Mouse (Mus musculus) liver, postnatal 0 days (tissue): ENCODE data around the gene Proser3. TPM values are rescaled to one million over a fixed set of nuclear protein-coding genes. Genes with fewer than 3 reads are reported as not detected.

ENCODE experiments used
- ATAC-seq: fragments of 200-750 bp; cut with Nextera tagmentation; 2 replicates; pipeline ENCODE4 v1.8.0; 2017; ENCODE audit warnings: mild to moderate bottlenecking, moderate library complexity
- DNase-seq: peaks from one replicate; pipeline ENCODE4 v3.0.0-alpha.2; 2016
- H3K27ac ChIP-seq: fragments of 300-500 bp; sonication (generic); 2 replicates; pipeline ENCODE4 v1.5.1; 2014; ENCODE audit warnings: antibody characterized with exemption, moderate library complexity, mild to moderate bottlenecking, low read depth
- H3K27me3 ChIP-seq: fragments of 300-500 bp; sonication (generic); 2 replicates; pipeline ENCODE4 v1.6.1; 2014; ENCODE audit warnings: low read length, control low read depth, mixed read lengths; ENCODE audit not compliant: insufficient read depth
- H3K36me3 ChIP-seq: fragments of 300-500 bp; sonication (generic); replicated peaks from 2 replicates; pipeline ENCODE4 v1.6.1; 2014; ENCODE audit warnings: mild to moderate bottlenecking, control low read depth, low read length, moderate library complexity, mixed read lengths; ENCODE audit not compliant: insufficient read depth
- H3K4me1 ChIP-seq: fragments of 300-500 bp; sonication (generic); 2 replicates; pipeline ENCODE4 v1.6.1; 2014; ENCODE audit warnings: antibody characterized with exemption, mild to moderate bottlenecking, control low read depth; ENCODE audit not compliant: insufficient read depth
- H3K4me2 ChIP-seq: fragments of 300-500 bp; sonication (generic); 2 replicates; pipeline ENCODE4 v1.6.1; 2014; ENCODE audit warnings: low read depth, mild to moderate bottlenecking, low read length, moderate library complexity, mixed read lengths
- H3K4me3 ChIP-seq: fragments of 300-500 bp; sonication (generic); 2 replicates; pipeline ENCODE4 v1.5.1; 2014; ENCODE audit warnings: low read depth, low read length
- H3K9ac ChIP-seq: fragments of 300-500 bp; sonication (generic); replicated peaks from 2 replicates; pipeline ENCODE4 v1.6.1; 2014; ENCODE audit warnings: mild to moderate bottlenecking, moderate library complexity
- H3K9me3 ChIP-seq: fragments of 300-500 bp; sonication (generic); 2 replicates; pipeline ENCODE4 v1.6.1; 2016; ENCODE audit warnings: mild to moderate bottlenecking, control low read depth, low read length, mixed read lengths
- CTCF ChIP-seq: sonication (generic); IDR thresholded peaks from 2 replicates; pipeline ENCODE4 v1.5.1; 2016; ENCODE audit warnings: antibody characterized with exemption, low read depth
- EP300 ChIP-seq: IDR thresholded peaks from 2 replicates; pipeline ENCODE4 v1.6.1; 2016; ENCODE audit warnings: antibody characterized with exemption, low read depth, mild to moderate bottlenecking
- WGBS: fragments of 180-500 bp; shearing (Covaris S2); extraction: QIAGEN DNeasy Blood & Tissue Kit; methylation state at CpG from one replicate; pipeline ENCODE4 v1.1.7; 2014; ENCODE audit not compliant: insufficient replicate concordance; 5-methylcytosine and 5-hydroxymethylcytosine counted together
- polyA plus RNA-seq: library from polyadenylated mRNA; unstranded; fragments of >200 nt; fragmentation: Nextera tagmentation; extraction: Ambion mirVana; gene quantifications from 2 replicates; pipeline ENCODE4 v1.2.1, GENCODE M21; 2015

The Proser3 gene
- polyA plus RNA-seq, 1 experiment from 2014 or later = 1.1 TPM

DNA sequence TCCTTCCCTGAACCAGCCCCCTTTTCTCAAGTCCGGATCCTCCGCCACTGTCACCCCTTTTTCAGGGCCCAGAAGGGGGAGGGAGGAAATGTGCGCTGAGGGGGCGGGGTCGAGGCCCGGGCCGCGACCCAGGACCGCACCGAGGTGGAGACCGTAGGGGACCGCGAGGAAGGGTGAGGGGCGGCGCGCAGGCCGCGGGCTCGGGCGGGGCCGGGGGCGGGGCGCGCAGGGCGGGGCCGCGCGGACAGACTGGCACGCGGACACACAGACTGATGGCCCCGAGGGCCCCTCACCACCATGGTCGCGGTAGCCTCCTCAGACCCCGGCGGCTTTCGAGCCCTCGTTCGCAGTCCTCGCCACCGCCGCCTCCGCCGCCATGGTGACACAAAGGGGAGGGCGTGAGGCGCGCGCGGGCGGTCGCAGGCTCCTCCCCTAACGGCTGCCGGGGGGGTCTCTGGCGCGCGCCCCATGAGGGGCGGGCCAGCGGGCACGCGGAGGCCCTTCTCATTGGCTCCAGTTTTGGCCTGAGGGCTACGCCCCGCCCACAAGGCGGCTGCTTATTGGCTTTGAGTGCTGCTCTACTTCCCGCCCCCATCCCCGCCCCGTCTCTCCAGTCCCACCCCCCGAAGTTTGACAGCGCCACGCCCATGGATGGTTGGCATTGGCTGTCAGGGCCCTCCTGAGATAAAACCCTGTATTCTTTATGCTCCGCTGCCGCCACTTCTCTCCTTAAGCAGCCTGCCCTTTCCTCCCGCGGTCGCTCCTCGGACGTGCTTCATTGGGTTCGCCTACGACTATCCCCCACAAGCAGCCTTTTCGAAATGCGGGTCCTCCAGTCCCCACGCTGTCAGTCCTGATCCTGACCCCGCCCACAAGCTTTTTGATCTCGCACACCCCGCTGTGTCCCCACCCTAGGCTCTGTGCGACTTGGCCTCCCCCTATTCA lies 17.2 kb downstream of the Proser3 start, which contains the start of gene Arhgap33:
TSS of gene Arhgap33 (minus strand) at position 428 of the 945 bp plus-strand sequence.
- peak; percentile 97 for ATAC-seq
- Histone ChIP-seq H3K9ac (peak within 1 kb of the TSS; percentile 76), H3K4me2 (peak within 1 kb of the TSS; percentile 100), H3K27me3 (no peaks in the 10 kb centered on the region), H3K9me3 (no peaks in the 10 kb centered on the region), H3K27ac (peak within 1 kb of the TSS; percentile 57), H3K36me3 (peaks cover 12% of the 10 kb centered on the region), H3K4me1 (peaks cover 14% of the 10 kb centered on the region), H3K4me3 (peak within 1 kb of the TSS; percentile 73)
- DNase-seq = peak; percentile 98
- TF ChIP-seq CTCF (no peak), EP300 (no peak)
- under 1% methylated on average over 44 of the region's 84 CpGs for WGBS

DNA sequence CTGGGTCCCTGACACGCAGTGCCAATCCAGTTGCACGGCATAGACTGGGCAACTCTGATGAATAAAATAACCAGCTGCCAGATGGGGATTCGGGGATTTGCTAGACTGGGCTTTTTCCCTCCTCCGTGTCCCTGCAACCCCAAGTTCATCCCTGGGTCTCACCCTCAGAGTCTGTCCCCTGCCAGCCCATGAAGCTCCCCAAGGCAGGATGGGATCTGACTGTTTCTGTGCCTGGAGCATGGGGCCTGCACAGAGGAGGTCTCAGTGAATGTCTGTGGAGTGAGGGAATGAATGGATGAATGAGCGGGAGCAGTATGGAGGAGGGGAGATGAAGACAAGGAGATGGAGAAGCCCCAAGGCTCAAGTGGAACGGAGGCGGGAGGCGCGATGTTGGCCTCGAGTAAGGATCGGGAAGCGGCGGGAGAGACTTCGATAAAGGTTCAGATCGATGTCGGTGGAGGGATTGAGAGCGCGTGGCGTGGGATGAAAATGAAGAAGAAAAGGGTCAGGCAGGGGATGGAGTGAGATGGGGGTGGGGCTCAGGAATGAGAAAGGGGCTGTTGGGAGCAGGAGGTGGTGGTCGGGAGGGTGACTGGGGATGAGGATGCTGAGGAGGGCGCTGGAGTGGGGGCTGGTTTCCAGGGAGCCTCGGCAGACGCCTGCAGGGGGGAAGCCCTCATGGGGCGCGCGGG lies 18.0 kb downstream of the Proser3 start:
- peak overlapping the region; percentile 100 for H3K4me2 ChIP-seq
- DNase-seq = peak; percentile 14
- ATAC-seq = no peak
- H3K27ac ChIP-seq = peak overlapping the region; percentile 57; the same call in 1 of the 2 replicates
- no peaks in the 10 kb centered on the region for H3K27me3 ChIP-seq
- no peaks in the 10 kb centered on the region for H3K9me3 ChIP-seq
- peaks cover 14% of the 10 kb centered on the region for H3K4me1 ChIP-seq
- H3K9ac ChIP-seq = peak overlapping the region; percentile 76
- TF ChIP-seq CTCF = no peak
- no peak for TF ChIP-seq EP300
- peaks cover 16% of the 10 kb centered on the region for H3K36me3 ChIP-seq
- peak overlapping the region; percentile 73 for H3K4me3 ChIP-seq
- 16% methylated on average over 25 of the region's 26 CpGs for WGBS

DNA sequence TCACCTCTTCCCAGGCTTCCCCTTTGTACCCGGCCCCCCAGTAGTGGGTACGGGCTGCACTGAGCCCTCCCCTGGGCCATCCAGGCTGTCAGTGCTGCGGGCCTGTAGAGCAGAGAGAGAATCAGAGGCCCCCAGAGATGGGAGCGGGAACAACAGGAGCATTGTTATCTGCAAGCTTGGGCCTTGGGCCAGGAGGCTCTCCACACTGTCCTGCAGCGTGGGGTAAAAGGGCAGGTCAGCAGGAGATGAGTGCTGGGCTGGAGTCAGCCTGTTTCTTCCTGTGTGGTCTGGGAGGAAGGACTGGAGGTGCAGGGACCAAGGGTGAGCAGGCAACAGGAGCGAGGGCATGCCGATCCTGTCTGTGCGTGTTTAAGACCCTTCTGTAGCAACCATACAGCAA lies 19.2 kb downstream of the Proser3 start:
- Histone ChIP-seq H3K4me3 (no peak overlapping the region), H3K4me1 (peaks cover 14% of the 10 kb centered on the region), H3K36me3 (peaks cover 26% of the 10 kb centered on the region), H3K4me2 (no peak overlapping the region), H3K27ac (no peak overlapping the region), H3K9me3 (no peaks in the 10 kb centered on the region), H3K27me3 (no peaks in the 10 kb centered on the region), H3K9ac (no peak overlapping the region)
- peak; percentile 23 for DNase-seq
- no peak for ATAC-seq
- 74% methylated on average over 8 of the region's 8 CpGs for WGBS
- no peak for TF ChIP-seq EP300
- no peak for TF ChIP-seq CTCF

DNA sequence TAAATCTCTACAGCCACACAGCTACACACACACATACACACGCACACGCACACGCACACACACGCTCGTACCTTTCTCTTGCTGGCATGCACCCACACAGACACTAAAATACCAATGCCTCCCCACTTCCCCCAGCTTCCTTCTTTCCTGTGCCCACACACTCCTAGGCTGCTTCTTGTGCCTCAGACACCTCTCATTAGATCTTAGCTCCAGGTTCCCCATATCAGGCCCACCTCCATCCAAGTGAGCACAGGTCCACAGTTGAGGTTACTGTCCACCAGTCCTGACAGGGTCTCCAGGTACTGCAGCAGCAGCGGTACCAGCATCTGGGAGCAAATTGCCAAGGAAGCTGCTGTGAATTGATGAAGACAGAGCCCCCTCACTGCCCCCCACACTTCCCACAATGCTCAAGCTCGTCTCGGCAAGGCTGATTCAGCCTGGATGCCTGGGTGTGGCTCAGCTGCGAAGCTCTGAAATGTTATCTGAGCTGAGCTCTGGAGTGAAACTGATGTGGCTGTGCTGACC lies 20.7 kb downstream of the Proser3 start:
- Histone ChIP-seq H3K36me3 (peaks cover 27% of the 10 kb centered on the region), H3K4me2 (no peak overlapping the region), H3K9me3 (no peaks in the 10 kb centered on the region), H3K27ac (no peak overlapping the region), H3K27me3 (no peaks in the 10 kb centered on the region), H3K4me1 (peaks cover 14% of the 10 kb centered on the region), H3K4me3 (no peak overlapping the region), H3K9ac (no peak overlapping the region)
- TF ChIP-seq EP300 = no peak
- no peak for DNase-seq
- WGBS = 80% methylated on average over 9 of the region's 9 CpGs
- ATAC-seq = no peak

DNA sequence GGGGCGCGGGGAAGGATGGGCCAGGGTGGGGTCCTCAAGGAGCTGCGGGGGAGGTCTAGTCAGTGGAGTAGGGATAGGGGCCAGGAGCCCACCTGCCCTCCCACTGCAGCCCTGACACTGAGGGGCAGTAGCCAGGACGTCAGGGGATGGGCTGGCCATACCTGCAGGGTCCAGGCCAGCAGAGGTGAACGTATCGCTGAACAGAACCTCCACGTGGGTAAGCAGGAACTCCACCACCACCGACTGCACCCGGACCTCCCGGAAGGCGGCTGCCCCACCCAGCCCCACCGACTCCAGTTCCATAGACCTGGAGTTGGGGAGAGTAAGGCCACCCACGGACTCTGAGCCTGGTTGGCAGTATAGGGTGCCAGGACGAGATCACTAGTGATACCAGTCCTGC lies 25.1 kb downstream of the Proser3 start:
- TF ChIP-seq EP300 (no peak), CTCF (no peak)
- Histone ChIP-seq H3K4me3 (no peak overlapping the region), H3K4me1 (no peaks in the 10 kb centered on the region), H3K27ac (no peak overlapping the region), H3K4me2 (no peak overlapping the region), H3K27me3 (no peaks in the 10 kb centered on the region), H3K9me3 (no peaks in the 10 kb centered on the region), H3K36me3 (peaks cover 27% of the 10 kb centered on the region), H3K9ac (no peak overlapping the region)
- WGBS = 93% methylated on average over 13 of the region's 14 CpGs
- no peak for ATAC-seq
- no peak for DNase-seq

DNA sequence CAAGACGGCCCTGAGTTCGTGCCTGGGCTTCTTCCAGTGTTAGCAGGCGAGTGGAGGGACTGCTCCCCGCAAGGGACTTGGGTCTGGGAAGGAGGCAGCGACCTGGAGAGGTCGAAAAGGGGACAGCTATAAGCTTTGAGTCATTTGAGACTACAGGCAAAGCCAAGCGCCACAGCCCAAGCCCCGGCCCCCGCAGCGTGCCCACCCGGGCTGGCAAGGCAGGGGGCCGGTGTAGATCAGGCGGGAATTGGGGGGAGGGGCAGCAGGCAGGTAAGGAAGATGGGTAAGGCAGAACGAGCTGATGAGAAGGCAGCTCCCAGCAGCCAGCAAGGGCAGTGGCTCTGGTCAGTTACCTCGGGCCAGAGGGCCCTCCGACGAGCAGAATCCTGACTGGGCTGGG lies 25.7 kb downstream of the Proser3 start:
- Histone ChIP-seq H3K27ac (no peak overlapping the region), H3K27me3 (no peaks in the 10 kb centered on the region), H3K4me3 (no peak overlapping the region), H3K9me3 (no peaks in the 10 kb centered on the region), H3K4me1 (no peaks in the 10 kb centered on the region), H3K36me3 (peaks cover 24% of the 10 kb centered on the region), H3K9ac (no peak overlapping the region), H3K4me2 (no peak overlapping the region)
- peak; percentile 13 for DNase-seq
- TF ChIP-seq CTCF (no peak), EP300 (no peak)
- ATAC-seq = no peak
- 67% methylated on average over 14 of the region's 17 CpGs for WGBS
